Mouse (Mus musculus): Measurements from ENCODE around the gene Nhsl2. TPM values are rescaled to one million over a fixed set of nuclear protein-coding genes. Genes with fewer than 3 reads are reported as not detected.

The Nhsl2 gene
- polyA plus RNA-seq, 1 experiment from 2014 or later: 1.1 TPM

DNA sequence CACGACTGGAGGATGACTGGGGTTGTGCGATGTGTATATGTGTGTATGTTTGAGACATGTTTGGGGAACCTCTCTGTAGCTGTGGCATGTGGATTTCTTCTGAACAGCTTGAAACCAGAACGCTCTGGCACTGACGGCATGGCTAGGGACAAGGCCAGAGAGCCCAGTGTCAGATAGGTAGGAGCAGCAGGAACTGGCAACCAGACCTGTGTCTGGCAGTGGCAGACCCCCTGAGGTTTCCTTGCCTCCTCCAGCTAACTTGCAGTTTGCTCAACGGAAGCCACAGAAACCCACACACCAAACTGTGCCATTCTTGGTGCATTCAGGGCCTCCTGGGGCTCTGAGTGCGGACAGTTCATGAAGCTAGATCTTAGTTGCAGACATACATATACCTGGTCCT, 81.1 kb downstream of the Nhsl2 start:
- no peak overlapping the region for H3K9ac ChIP-seq (replicated peaks)
- no peak overlapping the region for H3K27ac ChIP-seq (ENCODE audit: low read depth)
- no peaks in the 10 kb centered on the region for H3K27me3 ChIP-seq (ENCODE audit: insufficient read depth, low read length)
- no peaks in the 10 kb centered on the region for H3K4me1 ChIP-seq (ENCODE audit: insufficient read depth)
- ATAC-seq (no peak), DNase-seq (no peak)
- H3K4me2 ChIP-seq (ENCODE audit: low read depth, low read length): no peak overlapping the region
- no peaks in the 10 kb centered on the region for H3K9me3 ChIP-seq (ENCODE audit: low read length)
- 72% methylated on average over 6 of the region's 6 CpGs for WGBS (ENCODE audit: insufficient replicate concordance)
- no peak for TF ChIP-seq EP300 (IDR thresholded peaks at IDR 0.05; ENCODE audit: low read depth)
- no peak for TF ChIP-seq CTCF (IDR thresholded peaks at IDR 0.05; ENCODE audit: low read depth)
- no peaks in the 10 kb centered on the region for H3K36me3 ChIP-seq (replicated peaks; ENCODE audit: insufficient read depth, low read length)
- H3K4me3 ChIP-seq (ENCODE audit: low read depth, low read length): no peak overlapping the region

DNA sequence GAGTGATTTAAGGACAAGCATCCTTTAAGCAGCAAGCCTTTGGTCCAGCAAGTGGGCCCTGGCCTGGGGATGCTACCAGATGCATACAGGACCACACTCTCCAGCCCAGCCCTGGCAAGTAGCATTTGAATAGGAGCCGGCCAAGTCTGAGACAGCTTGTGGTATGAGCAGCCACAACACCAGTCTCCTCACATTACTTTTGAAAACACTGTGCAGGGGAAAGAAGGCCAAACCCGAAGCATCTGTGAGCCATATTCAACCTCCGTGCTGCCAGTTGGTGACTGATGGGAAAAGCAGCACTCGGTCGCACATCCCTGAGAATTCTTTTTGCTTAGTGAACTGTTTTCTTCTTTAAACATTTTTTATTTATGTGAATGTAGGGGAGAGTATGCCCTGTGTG, 81.8 kb downstream of the Nhsl2 start:
- Histone ChIP-seq H3K4me2 (ENCODE audit: low read depth, low read length) (no peak overlapping the region), H3K27me3 (ENCODE audit: insufficient read depth, low read length) (no peaks in the 10 kb centered on the region), H3K36me3 (replicated peaks; ENCODE audit: insufficient read depth, low read length) (no peaks in the 10 kb centered on the region), H3K4me3 (ENCODE audit: low read depth, low read length) (no peak overlapping the region), H3K9ac (replicated peaks) (no peak overlapping the region), H3K4me1 (ENCODE audit: insufficient read depth) (no peaks in the 10 kb centered on the region), H3K9me3 (ENCODE audit: low read length) (no peaks in the 10 kb centered on the region), H3K27ac (ENCODE audit: low read depth) (no peak overlapping the region)
- DNase-seq (no peak), ATAC-seq (no peak)
- TF ChIP-seq EP300 (IDR thresholded peaks at IDR 0.05; ENCODE audit: low read depth): no peak
- no peak for TF ChIP-seq CTCF (IDR thresholded peaks at IDR 0.05; ENCODE audit: low read depth)
- WGBS (ENCODE audit: insufficient replicate concordance): 82% methylated on average over 5 of the region's 5 CpGs

DNA sequence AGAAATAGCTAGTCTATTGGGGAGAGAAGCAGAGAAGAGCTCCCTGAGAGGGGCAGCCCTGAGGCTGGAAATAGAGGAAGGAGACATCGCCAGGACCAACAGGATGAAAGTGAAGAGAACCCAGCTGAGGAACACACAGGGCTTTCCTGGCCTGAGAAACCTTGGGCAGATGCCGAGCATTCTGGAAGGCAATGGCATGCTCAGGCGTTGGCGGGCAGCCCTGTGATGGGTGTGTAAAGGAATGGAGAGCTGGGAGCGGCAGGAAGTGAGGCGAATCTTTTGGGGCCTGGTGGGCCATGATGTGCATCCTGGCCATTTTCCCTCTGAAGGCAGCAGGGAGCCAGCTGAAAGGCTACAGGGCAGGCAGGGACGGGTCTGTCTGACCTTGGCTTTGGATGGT, 83.1 kb downstream of the Nhsl2 start:
- Histone ChIP-seq H3K27ac (ENCODE audit: low read depth) (no peak overlapping the region), H3K9ac (replicated peaks) (no peak overlapping the region), H3K27me3 (ENCODE audit: insufficient read depth, low read length) (no peaks in the 10 kb centered on the region), H3K36me3 (replicated peaks; ENCODE audit: insufficient read depth, low read length) (no peaks in the 10 kb centered on the region), H3K4me1 (ENCODE audit: insufficient read depth) (no peaks in the 10 kb centered on the region), H3K4me3 (ENCODE audit: low read depth, low read length) (no peak overlapping the region), H3K9me3 (ENCODE audit: low read length) (no peaks in the 10 kb centered on the region), H3K4me2 (ENCODE audit: low read depth, low read length) (no peak overlapping the region)
- no peak for DNase-seq
- 84% methylated on average over 7 of the region's 7 CpGs for WGBS (ENCODE audit: insufficient replicate concordance)
- TF ChIP-seq EP300 (IDR thresholded peaks at IDR 0.05; ENCODE audit: low read depth) (no peak), CTCF (IDR thresholded peaks at IDR 0.05; ENCODE audit: low read depth) (no peak)
- no peak for ATAC-seq

DNA sequence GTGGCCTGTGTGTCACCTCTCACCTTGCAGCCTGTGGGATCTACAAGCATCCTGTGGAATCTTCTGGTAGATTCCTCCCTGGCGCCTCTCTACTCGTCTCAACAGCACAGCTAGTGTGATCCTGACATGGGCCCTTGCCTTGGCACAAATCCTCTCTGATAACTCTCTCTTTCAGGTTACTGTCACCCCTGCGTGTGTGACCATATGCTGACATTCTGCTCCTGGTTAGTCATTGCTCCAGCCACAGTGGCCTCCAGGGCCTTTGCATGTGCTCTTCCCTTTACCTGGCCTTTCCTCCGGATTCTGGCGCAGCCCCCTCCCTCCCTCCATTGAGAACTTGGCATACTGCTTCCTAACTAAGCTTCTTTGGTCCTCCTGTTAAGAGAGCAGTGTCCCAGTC, 84.2 kb downstream of the Nhsl2 start:
- no peak overlapping the region for H3K9ac ChIP-seq (replicated peaks)
- no peaks in the 10 kb centered on the region for H3K36me3 ChIP-seq (replicated peaks; ENCODE audit: insufficient read depth, low read length)
- H3K27me3 ChIP-seq (ENCODE audit: insufficient read depth, low read length): no peaks in the 10 kb centered on the region
- TF ChIP-seq CTCF (IDR thresholded peaks at IDR 0.05; ENCODE audit: low read depth): no peak
- TF ChIP-seq EP300 (IDR thresholded peaks at IDR 0.05; ENCODE audit: low read depth): no peak
- H3K4me1 ChIP-seq (ENCODE audit: insufficient read depth): no peaks in the 10 kb centered on the region
- ATAC-seq (no peak), DNase-seq (no peak)
- H3K4me3 ChIP-seq (ENCODE audit: low read depth, low read length): no peak overlapping the region
- H3K4me2 ChIP-seq (ENCODE audit: low read depth, low read length): no peak overlapping the region
- no peaks in the 10 kb centered on the region for H3K9me3 ChIP-seq (ENCODE audit: low read length)
- no peak overlapping the region for H3K27ac ChIP-seq (ENCODE audit: low read depth)
- WGBS (ENCODE audit: insufficient replicate concordance): 75% methylated on average over 5 of the region's 5 CpGs

DNA sequence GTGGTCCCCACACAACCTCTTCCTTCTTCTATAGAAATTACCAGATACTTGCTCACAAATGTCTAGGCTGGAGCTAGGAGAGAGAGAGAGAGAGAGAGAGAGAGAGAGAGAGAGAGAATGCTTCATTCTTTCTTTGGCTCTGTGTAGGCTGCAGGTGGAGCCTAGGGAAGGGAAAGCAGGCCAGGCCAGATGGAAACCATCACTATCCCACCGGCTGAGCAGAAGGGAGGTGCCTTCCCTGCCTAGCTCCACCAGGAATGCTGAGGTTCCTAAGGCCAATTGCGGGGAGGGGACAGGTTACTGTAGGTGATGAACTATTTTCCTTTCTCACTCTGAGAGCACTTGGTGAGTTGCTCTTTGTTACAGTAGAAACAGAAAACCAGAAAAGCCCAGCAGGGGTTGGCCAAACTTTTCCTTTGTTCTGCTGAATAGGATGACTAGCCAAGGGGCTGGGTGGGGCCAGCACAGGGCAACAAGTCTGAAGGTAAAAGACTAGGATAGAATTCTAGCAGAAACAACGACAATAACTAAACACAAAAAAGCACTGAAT, 86.2 kb downstream of the Nhsl2 start:
- ATAC-seq (no peak), DNase-seq (no peak)
- Histone ChIP-seq H3K36me3 (replicated peaks; ENCODE audit: insufficient read depth, low read length) (no peaks in the 10 kb centered on the region), H3K4me1 (ENCODE audit: insufficient read depth) (no peaks in the 10 kb centered on the region), H3K4me3 (ENCODE audit: low read depth, low read length) (no peak overlapping the region), H3K27me3 (ENCODE audit: insufficient read depth, low read length) (no peaks in the 10 kb centered on the region), H3K27ac (ENCODE audit: low read depth) (no peak overlapping the region), H3K9me3 (ENCODE audit: low read length) (no peaks in the 10 kb centered on the region), H3K4me2 (ENCODE audit: low read depth, low read length) (no peak overlapping the region), H3K9ac (replicated peaks) (no peak overlapping the region)
- 59% methylated on average over 3 of the region's 3 CpGs for WGBS (ENCODE audit: insufficient replicate concordance)
- TF ChIP-seq EP300 (IDR thresholded peaks at IDR 0.05; ENCODE audit: low read depth) (no peak), CTCF (IDR thresholded peaks at IDR 0.05; ENCODE audit: low read depth) (no peak)

DNA sequence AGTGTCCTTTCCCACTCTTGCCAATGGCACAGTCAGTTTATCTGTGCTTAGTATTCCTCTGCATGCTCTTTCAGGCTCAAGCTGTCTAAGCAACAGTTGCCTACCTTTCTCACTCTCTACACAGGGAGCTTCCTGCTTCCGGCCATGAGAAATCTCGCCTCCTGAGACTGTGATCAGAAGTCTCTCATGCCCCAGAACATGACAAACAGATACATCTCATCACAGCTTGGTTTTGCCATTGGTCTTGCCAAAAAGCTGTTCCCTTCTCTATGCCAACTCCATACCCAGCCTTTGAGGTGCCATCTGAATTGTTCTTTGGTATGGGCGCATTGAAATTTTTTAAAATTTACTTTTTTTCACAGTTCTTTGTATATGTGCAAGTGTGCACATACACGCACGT, 90.3 kb downstream of the Nhsl2 start:
- Histone ChIP-seq H3K4me2 (ENCODE audit: low read depth, low read length) (no peak overlapping the region), H3K4me1 (ENCODE audit: insufficient read depth) (no peaks in the 10 kb centered on the region), H3K9ac (replicated peaks) (no peak overlapping the region), H3K9me3 (ENCODE audit: low read length) (no peaks in the 10 kb centered on the region), H3K27me3 (ENCODE audit: insufficient read depth, low read length) (no peaks in the 10 kb centered on the region), H3K27ac (ENCODE audit: low read depth) (no peak overlapping the region), H3K4me3 (ENCODE audit: low read depth, low read length) (no peak overlapping the region), H3K36me3 (replicated peaks; ENCODE audit: insufficient read depth, low read length) (no peaks in the 10 kb centered on the region)
- no peak for DNase-seq
- WGBS (ENCODE audit: insufficient replicate concordance): 76% methylated on average over 5 of the region's 5 CpGs
- TF ChIP-seq CTCF (IDR thresholded peaks at IDR 0.05; ENCODE audit: low read depth): no peak
- no peak for TF ChIP-seq EP300 (IDR thresholded peaks at IDR 0.05; ENCODE audit: low read depth)
- ATAC-seq: no peak

DNA sequence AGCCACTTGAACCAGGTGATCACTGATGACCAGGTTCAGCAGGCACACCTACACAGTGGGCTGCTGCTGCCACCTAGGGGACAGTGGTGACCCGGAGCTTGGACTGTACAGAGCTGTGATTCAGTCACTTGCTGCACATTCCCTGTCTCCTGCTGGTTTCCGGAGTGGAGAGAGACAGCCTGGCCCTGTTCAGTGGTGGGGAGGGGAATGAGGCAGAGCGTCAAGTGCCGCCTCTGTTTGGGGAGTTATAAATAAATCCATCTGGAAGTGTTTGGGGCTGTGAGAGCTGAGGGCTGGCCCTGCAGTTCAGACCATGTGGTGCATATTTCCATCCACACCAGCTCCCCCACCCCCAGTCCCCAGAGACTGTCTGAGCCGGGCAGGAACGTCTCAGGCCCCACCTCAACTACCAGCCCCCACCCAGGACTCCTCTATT, 93.3 kb downstream of the Nhsl2 start:
- H3K4me3 ChIP-seq (ENCODE audit: low read depth, low read length): no peak overlapping the region
- H3K9ac ChIP-seq (replicated peaks): no peak overlapping the region
- no peaks in the 10 kb centered on the region for H3K4me1 ChIP-seq (ENCODE audit: insufficient read depth)
- 9% methylated on average over 6 of the region's 6 CpGs for WGBS (ENCODE audit: insufficient replicate concordance)
- H3K4me2 ChIP-seq (ENCODE audit: low read depth, low read length): no peak overlapping the region
- DNase-seq (peak; percentile 56), ATAC-seq (peak; percentile 56; the same call in 1 of the 2 replicates)
- peak; percentile 75 for TF ChIP-seq CTCF (IDR thresholded peaks at IDR 0.05; ENCODE audit: low read depth)
- no peak for TF ChIP-seq EP300 (IDR thresholded peaks at IDR 0.05; ENCODE audit: low read depth)
- no peak overlapping the region for H3K27ac ChIP-seq (ENCODE audit: low read depth)
- H3K36me3 ChIP-seq (replicated peaks; ENCODE audit: insufficient read depth, low read length): no peaks in the 10 kb centered on the region
- H3K9me3 ChIP-seq (ENCODE audit: low read length): no peaks in the 10 kb centered on the region
- H3K27me3 ChIP-seq (ENCODE audit: insufficient read depth, low read length): no peaks in the 10 kb centered on the region

Measured in liver, postnatal 0 days (tissue).